Mouse (Mus musculus) lung, embryonic 16.5 days (tissue): ENCODE data around the gene Phlpp1. TPM values are rescaled to one million over a fixed set of nuclear protein-coding genes. Genes with fewer than 3 reads are reported as not detected.

Source experiments
- ATAC-seq: fragments of 200-750 bp; cut with Nextera tagmentation; 2 replicates; pipeline ENCODE4 v1.8.0; 2017; ENCODE audit warnings: low read depth, mild to moderate bottlenecking, moderate library complexity
- H3K27ac ChIP-seq: fragments of 300-500 bp; sonication (generic); 2 replicates; pipeline ENCODE4 v1.5.1; 2014; ENCODE audit warnings: mild to moderate bottlenecking, control low read depth, low read length
- H3K27me3 ChIP-seq: fragments of 300-500 bp; sonication (generic); 2 replicates; pipeline ENCODE4 v1.6.1; 2014; ENCODE audit warnings: low read depth, low read length, mixed read lengths; ENCODE audit not compliant: control insufficient read depth, insufficient read depth
- H3K36me3 ChIP-seq: fragments of 300-500 bp; sonication (generic); 2 replicates; pipeline ENCODE4 v1.6.1; 2014; ENCODE audit warnings: low read length; ENCODE audit not compliant: control insufficient read depth, insufficient read depth
- H3K4me1 ChIP-seq: fragments of 300-500 bp; sonication (generic); replicated peaks from 2 replicates; pipeline ENCODE4 v1.6.1; 2014; ENCODE audit warnings: low read length, mixed read lengths; ENCODE audit not compliant: control insufficient read depth, insufficient read depth
- H3K4me2 ChIP-seq: fragments of 300-500 bp; sonication (generic); 2 replicates; pipeline ENCODE4 v1.6.1; 2014; ENCODE audit warnings: low read depth, low read length, control low read depth
- H3K4me3 ChIP-seq: fragments of 300-500 bp; sonication (generic); 2 replicates; pipeline ENCODE4 v1.5.1; 2014; ENCODE audit warnings: mild to moderate bottlenecking, low read length, control low read depth
- H3K9ac ChIP-seq: fragments of 300-500 bp; sonication (generic); 2 replicates; pipeline ENCODE4 v1.6.1; 2014; ENCODE audit warnings: low read length, control low read depth
- H3K9me3 ChIP-seq: fragments of 300-500 bp; sonication (generic); 2 replicates; pipeline ENCODE4 v1.6.1; 2016; ENCODE audit warnings: low read length; ENCODE audit not compliant: control insufficient read depth
- WGBS: fragments of 180-500 bp; shearing (Covaris S2); extraction: QIAGEN DNeasy Blood & Tissue Kit; methylation state at CpG from one replicate; pipeline ENCODE4 v1.1.7; 2014; 5-methylcytosine and 5-hydroxymethylcytosine counted together
- polyA plus RNA-seq: library from polyadenylated mRNA; unstranded; fragments of >200 nt; fragmentation: Nextera tagmentation; extraction: Ambion mirVana; gene quantifications from 2 replicates; pipeline ENCODE4 v1.2.1, GENCODE M21; 2015

Gene Phlpp1
- 2.6 and 3.2 TPM in 2 replicates for polyA plus RNA-seq

- Histone ChIP-seq H3K9me3 (no peaks in the 10 kb centered on the region), H3K9ac (peak within 1 kb of the TSS; percentile 89), H3K27me3 (no peaks in the 10 kb centered on the region), H3K4me1 (peaks cover 19% of the 10 kb centered on the region), H3K36me3 (no peaks in the 10 kb centered on the region), H3K27ac (peak within 1 kb of the TSS; percentile 91), H3K4me2 (peak within 1 kb of the TSS; percentile 83), H3K4me3 (peak within 1 kb of the TSS; percentile 90)
- under 1% methylated on average over 78 of the region's 113 CpGs for WGBS
- ATAC-seq, result peak; percentile 99
Measured at GRCm38 (mm10) chr1:106171241-106172220, at the start of gene Phlpp1. TSS of gene Phlpp1 (plus strand) at chr1:106171752.

- Histone ChIP-seq H3K4me1 (no peaks in the 10 kb centered on the region), H3K9ac (no peak overlapping the region), H3K9me3 (no peaks in the 10 kb centered on the region), H3K4me3 (no peak overlapping the region), H3K4me2 (no peak overlapping the region), H3K27ac (no peak overlapping the region), H3K27me3 (no peaks in the 10 kb centered on the region), H3K36me3 (no peaks in the 10 kb centered on the region)
- WGBS, result 92% methylated on average over 3 of the region's 3 CpGs
- ATAC-seq, result no peak
Measured at GRCm38 (mm10) chr1:106126601-106127000, 45.0 kb upstream of the Phlpp1 start.

- H3K9ac ChIP-seq, result no peak overlapping the region
- H3K36me3 ChIP-seq, result no peaks in the 10 kb centered on the region
- H3K4me3 ChIP-seq, result no peak overlapping the region
- no peaks in the 10 kb centered on the region for H3K9me3 ChIP-seq
- H3K27me3 ChIP-seq, result no peaks in the 10 kb centered on the region
- ATAC-seq, result peak; percentile 67
- no peak overlapping the region for H3K4me2 ChIP-seq
- 52% methylated on average over 4 of the region's 4 CpGs for WGBS
- no peak overlapping the region for H3K27ac ChIP-seq
- H3K4me1 ChIP-seq, result no peaks in the 10 kb centered on the region
Measured at GRCm38 (mm10) chr1:106131697-106132349, 39.7 kb upstream of the Phlpp1 start.

GRCm38 (mm10) chr1:106132350-106132700, 39.2 kb upstream of the Phlpp1 start:
- H3K36me3 ChIP-seq, result no peaks in the 10 kb centered on the region
- no peaks in the 10 kb centered on the region for H3K9me3 ChIP-seq
- H3K9ac ChIP-seq, result no peak overlapping the region
- H3K27me3 ChIP-seq, result no peaks in the 10 kb centered on the region
- WGBS, result 50% methylated on average over 4 of the region's 4 CpGs
- H3K4me2 ChIP-seq, result no peak overlapping the region
- ATAC-seq, result peak; percentile 74
- no peak overlapping the region for H3K4me3 ChIP-seq
- no peaks in the 10 kb centered on the region for H3K4me1 ChIP-seq
- no peak overlapping the region for H3K27ac ChIP-seq

GRCm38 (mm10) chr1:106138691-106139090, 32.9 kb upstream of the Phlpp1 start:
- Histone ChIP-seq H3K36me3 (no peaks in the 10 kb centered on the region), H3K27ac (no peak overlapping the region), H3K4me1 (no peaks in the 10 kb centered on the region), H3K9me3 (no peaks in the 10 kb centered on the region), H3K27me3 (no peaks in the 10 kb centered on the region), H3K9ac (no peak overlapping the region), H3K4me2 (no peak overlapping the region), H3K4me3 (no peak overlapping the region)
- WGBS, result 90% methylated on average over 2 of the region's 2 CpGs
- no peak for ATAC-seq

- Histone ChIP-seq H3K4me2 (no peak overlapping the region), H3K27ac (no peak overlapping the region), H3K27me3 (no peaks in the 10 kb centered on the region), H3K4me1 (no peaks in the 10 kb centered on the region), H3K9me3 (no peaks in the 10 kb centered on the region), H3K4me3 (no peak overlapping the region), H3K9ac (no peak overlapping the region), H3K36me3 (no peaks in the 10 kb centered on the region)
- WGBS, result 43% methylated on average over 1 of the region's 1 CpGs
- no peak for ATAC-seq
Measured at GRCm38 (mm10) chr1:106139137-106139536, 32.4 kb upstream of the Phlpp1 start.

GRCm38 (mm10) chr1:106142010-106142409, 29.5 kb upstream of the Phlpp1 start:
- Histone ChIP-seq H3K27ac (no peak overlapping the region), H3K9me3 (no peaks in the 10 kb centered on the region), H3K9ac (no peak overlapping the region), H3K4me3 (no peak overlapping the region), H3K4me2 (no peak overlapping the region), H3K27me3 (no peaks in the 10 kb centered on the region), H3K36me3 (no peaks in the 10 kb centered on the region), H3K4me1 (no peaks in the 10 kb centered on the region)
- 83% methylated on average over 1 of the region's 1 CpGs for WGBS
- no peak for ATAC-seq

GRCm38 (mm10) chr1:106144534-106144933, 27.0 kb upstream of the Phlpp1 start:
- no peaks in the 10 kb centered on the region for H3K4me1 ChIP-seq
- H3K9ac ChIP-seq, result no peak overlapping the region
- no peaks in the 10 kb centered on the region for H3K36me3 ChIP-seq
- H3K27me3 ChIP-seq, result no peaks in the 10 kb centered on the region
- no peaks in the 10 kb centered on the region for H3K9me3 ChIP-seq
- no peak overlapping the region for H3K4me3 ChIP-seq
- no peak overlapping the region for H3K4me2 ChIP-seq
- H3K27ac ChIP-seq, result no peak overlapping the region
- WGBS, result 79% methylated on average over 2 of the region's 2 CpGs
- ATAC-seq, result no peak

GRCm38 (mm10) chr1:106145055-106145454, 26.5 kb upstream of the Phlpp1 start:
- no peaks in the 10 kb centered on the region for H3K36me3 ChIP-seq
- no peak overlapping the region for H3K27ac ChIP-seq
- H3K4me3 ChIP-seq, result no peak overlapping the region
- no peak overlapping the region for H3K9ac ChIP-seq
- WGBS, result 47% methylated on average over 1 of the region's 1 CpGs
- ATAC-seq, result no peak
- no peaks in the 10 kb centered on the region for H3K9me3 ChIP-seq
- H3K4me1 ChIP-seq, result no peaks in the 10 kb centered on the region
- H3K4me2 ChIP-seq, result no peak overlapping the region
- H3K27me3 ChIP-seq, result no peaks in the 10 kb centered on the region
